Mouse (Mus musculus) lung, adult 10 weeks (tissue): ENCODE measurements around the gene Lysmd3. TPM values are rescaled to one million over a fixed set of nuclear protein-coding genes. Genes with fewer than 3 reads are reported as not detected.

Experiments used
- polyA plus RNA-seq: library from polyadenylated mRNA; stranded (reverse); fragments of 350-450 nt; fragmentation: Illumina TruSeq; extraction: RNeasy Lipid Tissue Mini Kit (QIAGEN cat#74804); gene quantifications from one replicate; pipeline ENCODE4 v1.2.3, GENCODE M21; 2014; ENCODE audit warnings: low read depth, low replicate concordance; ENCODE audit not compliant: insufficient read depth

Lysmd3 gene
- polyA plus RNA-seq = 7.4 TPM

DNA sequence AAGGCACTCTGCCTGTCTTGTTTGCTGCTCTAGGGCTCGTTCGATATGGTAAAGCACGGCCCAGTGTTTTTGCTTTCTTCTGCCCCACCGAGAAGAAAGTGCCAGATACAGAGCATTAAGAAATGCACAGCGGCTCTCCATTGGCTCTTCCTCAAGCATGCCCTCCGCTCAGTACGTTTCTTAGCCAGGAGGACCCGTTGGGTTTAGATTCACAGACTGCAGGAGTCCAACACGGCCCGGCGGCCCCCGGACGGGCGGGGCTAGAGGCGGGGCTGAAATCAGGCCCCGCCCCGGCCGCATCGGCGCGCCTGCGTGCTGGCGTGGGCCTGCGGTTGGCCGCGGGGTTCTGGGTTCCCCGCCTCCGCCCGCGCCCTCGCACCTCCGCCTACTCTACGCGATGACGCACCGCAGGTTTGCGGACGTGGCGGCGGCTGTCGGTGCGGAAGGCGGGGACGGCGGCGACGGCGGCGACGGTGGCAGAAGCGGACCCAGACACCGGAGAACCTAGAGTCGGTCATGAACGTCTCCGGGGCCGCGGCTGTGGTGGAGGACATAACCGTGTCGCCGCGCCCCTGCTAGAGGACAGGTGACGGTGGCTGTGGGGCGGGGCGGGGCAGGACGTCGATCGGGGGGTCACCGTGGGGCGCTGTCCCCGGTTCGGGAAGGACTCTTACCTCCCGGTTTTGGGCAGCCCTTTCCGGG lies at the start of gene Lysmd3:
Gene Lysmd3 (plus strand): TSS at position 313 of the 702 bp plus-strand sequence.

DNA sequence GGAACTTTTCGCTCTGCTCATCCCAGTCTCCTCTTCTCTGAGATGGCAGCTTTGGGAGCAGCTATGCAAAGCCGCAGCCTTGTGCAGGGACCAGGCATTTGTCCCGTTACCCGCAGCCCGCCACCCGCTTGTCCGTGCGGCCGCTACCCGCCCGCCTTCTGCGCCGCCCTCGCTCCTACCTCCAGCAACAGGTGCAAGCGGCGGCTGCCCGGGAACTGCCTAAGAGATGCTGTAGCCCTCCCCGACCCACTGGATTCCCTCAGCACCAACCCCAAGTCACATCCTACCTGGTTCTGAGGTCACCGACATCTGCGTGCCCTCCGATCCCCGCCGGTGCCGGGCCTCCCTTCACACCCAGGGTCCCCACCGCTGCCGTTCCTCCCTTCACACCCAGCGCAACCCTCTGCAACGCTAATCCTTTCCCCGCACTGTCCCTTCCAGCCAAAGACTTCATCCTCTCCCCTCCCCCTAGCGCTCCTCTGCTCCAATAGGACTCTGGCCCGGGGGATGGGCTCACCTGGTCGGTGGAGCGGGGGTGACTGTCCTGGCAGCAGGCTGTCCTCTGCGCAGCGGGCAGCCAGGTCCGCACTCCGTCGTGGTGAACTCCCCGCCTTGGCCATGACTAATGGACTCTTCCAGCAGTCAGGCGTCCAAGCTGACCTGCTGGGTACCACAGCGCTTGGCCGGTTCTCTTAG lies 24.6 kb upstream of the Lysmd3 start, which contains the start of gene Adgrv1:
Gene Adgrv1 (minus strand): TSS at position 435 of the 696 bp plus-strand sequence.

DNA sequence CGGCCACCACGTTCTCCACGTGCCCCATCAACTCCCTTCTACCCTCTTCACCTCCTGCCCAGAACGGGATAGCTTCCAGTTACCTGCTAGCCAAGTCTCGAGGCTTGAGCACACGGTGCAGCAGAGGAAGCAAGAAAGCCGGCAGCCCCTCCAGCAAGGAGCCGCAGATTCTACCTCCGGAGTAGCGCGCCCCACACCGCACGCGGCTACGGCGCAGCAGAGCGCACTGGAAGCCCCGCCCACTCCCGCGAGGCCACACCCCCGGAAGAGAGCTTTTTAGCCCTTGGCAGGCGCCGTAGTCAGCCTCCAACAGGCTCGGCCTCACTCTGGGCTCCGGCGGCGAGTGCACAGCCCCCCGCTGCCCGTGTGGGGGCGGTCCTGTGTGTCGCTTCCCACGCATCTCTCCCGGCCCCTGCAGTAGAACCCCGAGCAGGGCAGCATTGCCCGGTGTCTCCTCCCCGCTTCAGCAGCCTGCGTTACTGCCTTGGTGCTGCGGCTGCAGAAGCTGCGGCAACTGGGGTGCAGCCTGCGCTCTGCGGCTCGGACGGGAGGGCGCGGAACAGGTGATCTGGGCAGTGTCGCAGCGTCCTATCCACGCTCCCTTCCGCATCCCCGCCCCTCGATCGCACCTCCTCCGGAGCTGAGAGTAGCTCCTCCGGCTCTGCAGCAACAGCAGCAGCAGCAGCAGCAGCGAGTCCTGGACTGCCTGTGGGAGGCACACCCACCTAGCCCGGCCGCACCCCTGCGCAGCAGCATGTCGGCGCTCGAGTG lies 53.5 kb downstream of the Lysmd3 start, which contains the start of the genes Polr3g and Mblac2:
Gene Polr3g (minus strand): TSS at position 239 of the 771 bp plus-strand sequence.
Gene Mblac2 (plus strand): TSS at position 567 of the 771 bp plus-strand sequence.

Other genes with a start within 250 kb of the Lysmd3 start
- gene Adgrv1, start 24.5 kb upstream of the Lysmd3 start, polyA plus RNA-seq = 0.66 TPM
- 2.4 TPM for gene Polr3g, start 53.4 kb downstream of the Lysmd3 start, polyA plus RNA-seq
- 1.9 TPM for gene Mblac2, start 53.7 kb downstream of the Lysmd3 start, polyA plus RNA-seq
- gene Cetn3, start 125.4 kb downstream of the Lysmd3 start, polyA plus RNA-seq = 120 TPM